Mouse (Mus musculus) forelimb bud, embryonic 11.5 days (tissue): ENCODE measurements at regions not wholly inside any gene's neighbourhood (a gene's known extent, or its start where the extent isn't known, plus 50 kb on each side); places are given as distances from the start of the nearest gene placed in this dataset.
"Not testable (repeated sequence)": the region's sequence is repeated elsewhere in the genome, so short reads cannot be mapped to it uniquely, and the experiment has no call there.

Experiments used
- DNase-seq: peaks from one replicate; pipeline ENCODE4 v3.0.0-alpha.2; 2012; ENCODE audit warnings: low read depth, low spot score

- DNase-seq: no peak
These were observed 451.0 kb downstream of the Cbln4 start for GRCm38 (mm10) chr2:171592315-171592714.

- no peak for DNase-seq
These were observed 455.1 kb downstream of the Cbln4 start for GRCm38 (mm10) chr2:171588158-171588557.

- no peak for DNase-seq
These were observed 455.6 kb downstream of the Cbln4 start for GRCm38 (mm10) chr2:171587635-171588034.

- DNase-seq: no peak
These were observed 456.4 kb downstream of the Cbln4 start for GRCm38 (mm10) chr2:171586853-171587220.

GRCm38 (mm10) chr2:171586217-171586852, 456.9 kb downstream of the Cbln4 start:
- no peak for DNase-seq

GRCm38 (mm10) chr2:171574360-171574759, 468.9 kb downstream of the Cbln4 start:
- DNase-seq: no peak

GRCm38 (mm10) chr2:171562656-171563055, 480.6 kb downstream of the Cbln4 start:
- DNase-seq: peak; percentile 53

GRCm38 (mm10) chr2:171542768-171543167, 500.5 kb downstream of the Cbln4 start:
- DNase-seq: not testable (repeated sequence)

GRCm38 (mm10) chr2:171514876-171515275, 528.4 kb downstream of the Cbln4 start:
- DNase-seq: peak; percentile 29

- DNase-seq: no peak
These were observed 546.6 kb downstream of the Cbln4 start for GRCm38 (mm10) chr2:171496620-171497019.

GRCm38 (mm10) chr2:171493741-171494140, 549.5 kb downstream of the Cbln4 start:
- peak; percentile 51 for DNase-seq

GRCm38 (mm10) chr2:171487284-171487683, 556.0 kb downstream of the Cbln4 start:
- no peak for DNase-seq

GRCm38 (mm10) chr2:171453241-171453640, 590.0 kb downstream of the Cbln4 start:
- no peak for DNase-seq

- DNase-seq: peak; percentile 68
These were observed 637.2 kb downstream of the Cbln4 start for GRCm38 (mm10) chr2:171406057-171406456.

- DNase-seq: no peak
These were observed 654.3 kb downstream of the Cbln4 start for GRCm38 (mm10) chr2:171388936-171389335.

GRCm38 (mm10) chr2:171373457-171373856, 641.9 kb downstream of the Dok5 start:
- DNase-seq: no peak

GRCm38 (mm10) chr2:171373016-171373415, 641.4 kb downstream of the Dok5 start:
- no peak for DNase-seq

GRCm38 (mm10) chr2:171371751-171372150, 640.1 kb downstream of the Dok5 start:
- DNase-seq: peak; percentile 56

- no peak for DNase-seq
These were observed 633.9 kb downstream of the Dok5 start for GRCm38 (mm10) chr2:171365553-171365952.

- no peak for DNase-seq
These were observed 633.0 kb downstream of the Dok5 start for GRCm38 (mm10) chr2:171364621-171365020.

- DNase-seq: no peak
These were observed 631.8 kb downstream of the Dok5 start for GRCm38 (mm10) chr2:171363381-171363780.

GRCm38 (mm10) chr2:171358071-171358760, 626.6 kb downstream of the Dok5 start:
- DNase-seq: no peak

GRCm38 (mm10) chr2:171348156-171348555, 616.5 kb downstream of the Dok5 start:
- no peak for DNase-seq
